Mouse (Mus musculus): Measurements from ENCODE around the gene Prr7. TPM values are rescaled to one million over a fixed set of nuclear protein-coding genes. Genes with fewer than 3 reads are reported as not detected.

Gene Prr7
- total RNA-seq (2021) = under 1 TPM; 0.45 to 0.82 TPM
- long read RNA-seq, experiment 1 = 0 reads
- long read RNA-seq, experiment 2 = 0 reads

DNA sequence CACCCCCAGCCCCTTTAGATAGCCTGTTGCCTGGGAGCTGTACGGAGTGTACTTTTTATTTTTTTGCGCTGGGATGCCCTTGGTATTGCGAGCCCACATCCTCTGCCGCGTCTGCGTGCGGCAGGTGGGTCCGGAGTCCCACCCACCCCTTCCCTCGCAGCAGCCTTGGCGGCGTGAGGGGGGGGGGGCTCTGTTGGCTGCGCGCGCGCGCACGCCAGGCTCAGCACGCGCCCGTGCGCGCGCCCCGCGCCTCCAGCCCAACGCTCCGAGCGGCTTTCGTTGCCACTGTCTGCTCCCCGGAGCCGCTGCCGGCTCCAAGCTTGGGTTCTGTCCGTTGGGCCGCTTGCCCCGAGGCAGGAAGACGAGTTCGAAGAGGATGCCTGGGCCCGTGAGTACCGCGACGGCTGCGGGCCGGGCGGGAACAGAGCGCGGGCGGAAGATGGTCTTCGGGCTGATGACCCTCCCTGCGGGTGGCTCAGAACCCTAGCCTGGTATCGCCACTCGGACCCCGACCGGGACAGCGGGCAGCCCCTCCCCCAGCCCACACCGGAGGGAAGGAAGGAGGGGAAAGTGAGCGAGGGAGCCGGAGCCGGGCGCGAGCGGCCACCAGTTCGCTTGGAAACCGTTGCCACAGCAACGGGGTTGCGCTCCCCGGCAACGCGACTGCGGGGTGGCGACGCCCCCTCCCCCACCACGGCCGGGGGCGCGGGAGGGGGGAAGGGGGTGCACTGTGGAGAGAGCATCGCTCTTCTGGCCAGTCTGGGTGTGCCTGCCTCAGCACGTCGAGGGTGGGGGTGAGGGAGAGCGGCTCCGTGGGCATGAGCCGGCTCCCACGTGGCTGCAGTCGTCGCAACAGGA is at the start of gene Prr7:
Prr7 (plus strand) TSS at position 241 of the 858 bp plus-strand sequence.
- peak in 1 of 2 experiments; percentile 49 for DNase-seq

DNA sequence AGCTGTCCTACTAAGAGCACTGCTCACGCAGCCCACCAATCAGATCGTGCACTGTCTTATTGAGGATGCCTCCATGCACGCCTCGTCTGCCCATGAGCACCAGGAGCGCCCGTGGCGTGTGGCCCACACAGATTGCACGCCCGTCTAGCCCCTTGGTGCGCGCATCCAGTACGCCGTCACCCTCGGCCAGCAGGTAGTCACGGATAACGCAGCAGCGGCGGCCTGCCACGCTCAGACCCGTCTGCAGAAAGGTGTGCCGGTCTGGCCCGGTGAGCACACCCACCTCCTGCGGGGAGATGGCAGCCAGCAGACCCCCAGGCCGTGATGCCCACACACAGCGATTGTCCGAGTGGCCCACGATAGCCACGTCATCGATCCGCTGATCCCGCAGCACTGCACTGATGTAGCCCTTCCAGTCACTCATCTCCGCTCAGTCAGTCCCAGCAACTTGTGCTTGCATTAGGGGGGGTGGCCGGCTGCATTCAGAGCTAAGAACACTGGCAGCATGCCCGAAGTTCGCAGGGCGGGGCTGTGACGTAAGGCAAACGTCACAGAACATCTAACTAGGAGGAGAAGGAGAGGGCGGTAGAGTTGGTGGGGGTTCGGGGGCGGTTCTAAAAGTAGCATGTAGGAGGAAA is 49.2 kb upstream of the Prr7 start, which contains the start of gene Pfn3:
Pfn3 (minus strand) TSS at position 490 of the 638 bp plus-strand sequence.
- peak in 1 of 2 experiments; percentile 19 for DNase-seq

- peak; percentile 89 to 97 for DNase-seq
These were observed 46.1 kb upstream of the Prr7 start for GRCm38 (mm10) chr13:55418004-55418403.

- no peak for DNase-seq
These were observed 44.9 kb upstream of the Prr7 start for GRCm38 (mm10) chr13:55419142-55419541.

- DNase-seq = no peak
These were observed 43.8 kb upstream of the Prr7 start for GRCm38 (mm10) chr13:55420018-55420932.

GRCm38 (mm10) chr13:55420933-55421800 is 42.9 kb upstream of the Prr7 start:
- peak; percentile 82 to 85 for DNase-seq

DNA sequence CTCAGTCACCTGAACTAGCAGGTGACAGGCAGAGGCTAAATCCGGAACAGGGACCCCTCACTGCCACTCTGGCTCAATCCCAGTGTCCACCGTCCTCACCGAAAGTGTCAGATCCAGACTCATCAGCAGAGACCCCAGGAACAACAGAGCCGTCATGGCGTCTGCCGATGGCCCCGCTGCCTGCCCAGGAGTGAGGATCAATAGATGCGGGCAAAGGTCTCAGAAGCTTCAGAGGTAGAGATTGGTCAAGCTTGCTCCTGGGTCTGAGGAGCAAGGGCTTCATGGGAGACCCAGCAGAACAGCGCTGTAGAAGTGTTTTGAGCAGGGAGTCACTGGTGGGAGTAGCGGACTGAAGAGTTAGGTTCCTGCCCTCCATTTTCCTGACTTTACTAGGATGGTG is 37.5 kb upstream of the Prr7 start, which contains the start of gene F12:
F12 (minus strand) TSS at position 181 of the 400 bp plus-strand sequence.
- DNase-seq = no peak

- DNase-seq = peak; percentile 85 to 93
These were observed 34.7 kb upstream of the Prr7 start for GRCm38 (mm10) chr13:55429226-55429888.

DNA sequence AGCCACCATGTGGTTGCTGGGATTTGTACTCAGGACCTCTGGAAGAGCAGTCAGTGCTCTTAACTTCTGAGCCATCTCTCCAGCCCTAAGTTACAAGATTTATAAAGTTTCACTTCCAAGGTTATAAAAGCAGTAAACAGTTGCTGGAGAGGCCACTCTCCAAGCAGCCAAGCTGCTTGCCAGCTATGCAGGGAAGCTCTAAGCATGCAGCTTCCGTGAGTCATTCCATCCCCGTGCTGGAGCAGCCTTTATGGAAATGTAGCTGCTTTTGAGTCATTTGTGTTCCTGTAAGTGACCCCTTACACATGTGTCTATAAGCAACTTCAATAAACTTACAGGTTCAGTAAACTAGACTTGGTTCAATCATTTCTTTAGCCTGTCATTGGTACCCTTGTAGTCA is 33.5 kb upstream of the Prr7 start:
- no peak for DNase-seq

DNA sequence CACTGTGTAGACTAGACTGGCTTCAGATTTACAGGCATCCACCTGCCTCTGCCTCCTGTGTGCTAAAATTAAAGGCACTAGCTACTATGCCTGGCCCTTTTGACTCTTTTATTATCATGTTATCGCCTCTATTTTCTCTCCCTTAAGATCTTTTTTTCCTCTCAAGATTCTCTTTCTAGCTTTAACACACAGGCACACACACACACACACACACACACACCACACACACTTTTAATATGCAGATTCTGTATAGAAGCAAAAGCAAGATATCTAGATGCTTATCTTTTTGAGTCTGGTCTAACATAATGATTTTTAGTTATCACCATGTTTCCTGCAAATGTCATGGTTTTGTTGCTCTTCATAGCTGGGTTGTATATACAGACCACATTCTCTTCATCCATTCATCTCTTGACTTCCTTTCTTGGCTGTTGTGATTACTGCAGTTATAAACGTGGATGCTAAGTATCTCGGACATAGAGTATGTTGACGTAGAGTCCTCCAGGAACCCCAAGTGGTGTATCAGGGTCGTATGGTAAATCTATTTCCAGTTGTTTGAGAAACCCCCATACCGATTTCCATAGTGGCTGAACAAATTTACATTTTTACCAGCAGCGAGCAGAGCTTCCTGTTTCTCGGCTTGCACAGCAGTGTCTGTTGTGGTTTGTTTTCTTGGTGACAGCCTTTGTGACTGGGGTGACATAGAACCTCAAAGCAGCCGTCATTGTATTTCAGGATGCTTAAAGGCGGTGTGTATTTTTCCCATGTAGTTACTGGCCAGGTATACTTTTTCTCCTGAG is 32.0 kb upstream of the Prr7 start:
- peak in 1 of 2 experiments; percentile 31 for DNase-seq

DNA sequence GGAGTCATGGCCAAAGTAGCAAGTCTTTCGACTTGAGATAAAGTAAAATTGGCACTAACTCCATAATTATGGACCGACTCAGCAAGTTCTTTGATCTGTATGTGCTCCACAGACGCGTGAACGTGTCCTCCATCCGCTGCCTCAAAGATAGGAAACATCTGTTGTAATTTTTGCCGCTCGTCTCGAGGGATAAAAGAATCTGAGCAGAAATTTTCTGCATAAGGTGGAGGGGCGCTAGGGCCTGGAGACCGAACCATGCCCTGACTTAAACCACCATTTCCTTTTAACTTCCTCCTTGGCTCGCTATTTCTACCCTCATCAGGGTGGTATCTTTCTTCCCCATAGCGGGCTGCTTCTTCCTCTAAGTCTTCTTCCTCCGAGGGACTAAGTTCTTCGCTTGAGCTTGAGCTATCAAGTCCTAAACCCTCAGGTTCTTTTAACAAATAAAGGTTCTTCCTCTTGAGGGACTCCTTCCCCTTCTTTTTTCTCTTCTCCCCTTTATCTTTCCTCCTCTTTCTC is 26.9 kb upstream of the Prr7 start:
- peak in 1 of 2 experiments; percentile 29 for DNase-seq

GRCm38 (mm10) chr13:55443799-55444285 is 20.2 kb upstream of the Prr7 start:
- DNase-seq = no peak

DNA sequence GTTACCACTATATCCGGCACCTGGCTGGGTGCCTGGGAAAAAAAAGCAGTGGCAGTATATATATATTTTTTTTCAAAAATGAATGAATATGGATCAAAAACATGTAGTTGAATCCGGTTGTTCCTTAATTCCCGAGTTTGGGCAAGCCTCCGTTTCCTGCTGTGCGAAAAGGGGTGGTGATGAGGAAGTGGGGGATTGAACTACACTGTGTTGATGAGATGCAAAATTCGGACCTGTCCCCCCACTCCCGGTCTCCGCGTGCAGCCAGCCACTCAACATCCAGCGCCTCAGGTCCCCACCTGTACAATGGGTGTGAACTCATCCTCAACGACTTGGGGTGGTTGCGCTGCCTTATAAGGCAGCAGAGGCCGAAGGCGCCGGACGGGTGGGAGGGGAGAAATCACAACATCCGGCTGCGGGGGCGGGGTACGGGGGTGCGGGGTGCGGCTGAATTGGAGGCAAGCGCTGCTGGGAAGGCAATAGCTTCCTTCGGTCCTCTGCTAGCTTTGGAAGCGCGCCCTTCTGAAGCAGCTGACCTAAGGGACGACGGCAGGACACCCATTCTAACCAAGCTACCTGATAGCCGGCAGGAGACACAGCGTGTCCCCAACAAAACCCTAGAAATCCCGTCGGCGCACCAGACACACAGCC is 19.7 kb upstream of the Prr7 start:
- no peak for DNase-seq

DNA sequence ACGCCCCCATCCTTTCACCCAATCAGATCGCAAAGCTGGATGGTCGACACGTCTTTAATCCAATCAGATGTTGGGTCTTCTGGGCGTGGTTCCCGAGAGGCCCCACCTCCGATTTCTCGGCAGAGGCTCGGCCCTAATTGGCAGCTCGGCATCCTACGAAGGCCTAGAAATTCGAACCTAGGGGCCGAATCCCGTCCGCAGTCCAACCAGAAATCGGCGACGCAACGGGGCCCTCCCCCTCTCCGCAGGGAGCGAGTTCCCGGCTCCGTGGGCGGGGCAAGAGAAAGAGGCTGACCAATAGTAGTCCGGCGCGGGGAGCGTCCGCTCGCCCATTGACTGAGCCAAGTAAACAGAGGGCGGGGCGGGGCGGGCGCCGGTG is 19.1 kb upstream of the Prr7 start, which contains the start of gene Grk6:
Grk6 (plus strand) TSS at position 136 of the 379 bp plus-strand sequence.
- peak; percentile 100 for DNase-seq

GRCm38 (mm10) chr13:55445361-55446091 is 18.5 kb upstream of the Prr7 start:
- DNase-seq = no peak

GRCm38 (mm10) chr13:55446483-55447105 is 17.5 kb upstream of the Prr7 start:
- DNase-seq = no peak

- DNase-seq = peak in 1 of 2 experiments; percentile 59
These were observed 16.5 kb upstream of the Prr7 start for GRCm38 (mm10) chr13:55447543-55447943.
